8 mouse cellular contexts compared by ENCODE assay signal in genomic region chr17:89910349-89910748, GRCm38 (mm10). TPM values are rescaled to one million over a fixed set of nuclear protein-coding genes. Genes with fewer than 3 reads are reported as not detected.
DNase-seq lines count a peak whose midpoint lies in the region; ATAC-seq and TF ChIP-seq lines count a peak whose summit lies in the region.

TSS of gene Gm10184 (minus strand) at chr17:89910449.

- H3K9ac ChIP-seq in neural tube, embryonic 11.5 days (ENCODE audit: low read length), result no peak within 1 kb of the TSS
- no peak within 1 kb of the TSS for H3K9ac ChIP-seq in embryonic facial prominence, embryonic 15.5 days
- no peak within 1 kb of the TSS for H3K9ac ChIP-seq in hindbrain, embryonic 15.5 days

- ATAC-seq in neural tube, embryonic 11.5 days (ENCODE audit: insufficient read depth, low FRiP score, low TSS enrichment), result no peak
- no peak for ATAC-seq in embryonic facial prominence, embryonic 15.5 days (ENCODE audit: insufficient number of reproducible peaks, low FRiP score, low TSS enrichment, low read depth)
- ATAC-seq in hindbrain, embryonic 15.5 days (ENCODE audit: low FRiP score, low read depth), result no peak

- H3K4me2 ChIP-seq in neural tube, embryonic 11.5 days (ENCODE audit: low read depth), result no peak within 1 kb of the TSS
- no peak within 1 kb of the TSS for H3K4me2 ChIP-seq in embryonic facial prominence, embryonic 15.5 days (replicated peaks)
- H3K4me2 ChIP-seq in hindbrain, embryonic 15.5 days, result no peak within 1 kb of the TSS
- H3K4me2 ChIP-seq in myocyte (ENCODE audit: low read depth), result no peak within 1 kb of the TSS

- no peaks in the 10 kb centered on the region for H3K9me3 ChIP-seq in neural tube, embryonic 11.5 days (ENCODE audit: control insufficient read depth, low read length)
- H3K9me3 ChIP-seq in embryonic facial prominence, embryonic 15.5 days (replicated peaks), result no peaks in the 10 kb centered on the region
- no peaks in the 10 kb centered on the region for H3K9me3 ChIP-seq in hindbrain, embryonic 15.5 days

- no peak within 1 kb of the TSS for H3K4me3 ChIP-seq in neural tube, embryonic 11.5 days (ENCODE audit: low read depth, low read length)
- H3K4me3 ChIP-seq in embryonic facial prominence, embryonic 15.5 days (replicated peaks), result no peak within 1 kb of the TSS
- H3K4me3 ChIP-seq in hindbrain, embryonic 15.5 days, result no peak within 1 kb of the TSS
- no peak within 1 kb of the TSS for H3K4me3 ChIP-seq in myocyte

- H3ac ChIP-seq in myocyte (ENCODE audit: control insufficient read depth, insufficient read length), result no peak within 1 kb of the TSS

- H3K27ac ChIP-seq in neural tube, embryonic 11.5 days (ENCODE audit: low read depth, low read length), result no peak within 1 kb of the TSS
- H3K27ac ChIP-seq in embryonic facial prominence, embryonic 15.5 days (replicated peaks), result no peak within 1 kb of the TSS
- no peak within 1 kb of the TSS for H3K27ac ChIP-seq in hindbrain, embryonic 15.5 days (replicated peaks)

- WGBS in neural tube, embryonic 11.5 days, result 92% methylated on average over 6 of the region's 6 CpGs
- 88% methylated on average over 6 of the region's 6 CpGs for WGBS in embryonic facial prominence, embryonic 15.5 days
- WGBS in hindbrain, embryonic 15.5 days, result 94% methylated on average over 6 of the region's 6 CpGs

- no peaks in the 10 kb centered on the region for H3K36me3 ChIP-seq in neural tube, embryonic 11.5 days (ENCODE audit: control insufficient read depth, insufficient read depth, low read length)
- no peaks in the 10 kb centered on the region for H3K36me3 ChIP-seq in embryonic facial prominence, embryonic 15.5 days
- no peaks in the 10 kb centered on the region for H3K36me3 ChIP-seq in hindbrain, embryonic 15.5 days
- no peaks in the 10 kb centered on the region for H3K36me3 ChIP-seq in myocyte (ENCODE audit: control insufficient read depth, insufficient read depth)

- TF ChIP-seq POLR2A in myocyte (IDR thresholded peaks at IDR 0.05; ENCODE audit: insufficient read length, low read depth), result no peak

- DNase-seq in neural tube, embryonic 11.5 days (ENCODE audit: low spot score), result no peak
- DNase-seq in neural tube, embryonic 10.5 days (ENCODE audit: extremely low spot score, low spot score), result no peak
- no peak for DNase-seq in embryo, embryonic 11 days
- no peak for DNase-seq in layer of hippocampus, adult 8-10 months (ENCODE audit: low spot score in 2 of 2)
- DNase-seq in urinary bladder, postnatal 25 days (ENCODE audit: low spot score), result no peak

- no peaks in the 10 kb centered on the region for H3K79me2 ChIP-seq in myocyte (ENCODE audit: control insufficient read depth, insufficient read depth)

- no peaks in the 10 kb centered on the region for H3K4me1 ChIP-seq in neural tube, embryonic 11.5 days (ENCODE audit: control insufficient read depth, insufficient read depth, low read length)
- no peaks in the 10 kb centered on the region for H3K4me1 ChIP-seq in embryonic facial prominence, embryonic 15.5 days
- no peaks in the 10 kb centered on the region for H3K4me1 ChIP-seq in hindbrain, embryonic 15.5 days (replicated peaks)

- no peaks in the 10 kb centered on the region for H3K27me3 ChIP-seq in neural tube, embryonic 11.5 days (ENCODE audit: control insufficient read depth, insufficient read depth, low read length)
- no peaks in the 10 kb centered on the region for H3K27me3 ChIP-seq in embryonic facial prominence, embryonic 15.5 days
- no peaks in the 10 kb centered on the region for H3K27me3 ChIP-seq in hindbrain, embryonic 15.5 days
- H3K27me3 ChIP-seq in myocyte (ENCODE audit: control insufficient read depth, insufficient read depth, insufficient read length), result no peaks in the 10 kb centered on the region

TF ChIP-seq in myocyte, 11 proteins besides CTCF, POLR2A, EP300 and RAD21:
- TF ChIP-seq REST (IDR thresholded peaks at IDR 0.05; ENCODE audit: insufficient read depth, insufficient read length) (no peak), TCF12 (IDR thresholded peaks at IDR 0.05; ENCODE audit: insufficient read depth, poor library complexity, severe bottlenecking) (no peak), TCF3 (IDR thresholded peaks at IDR 0.05; ENCODE audit: insufficient read length, low read depth) (no peak), CEBPB (IDR thresholded peaks at IDR 0.05; ENCODE audit: insufficient read depth, poor library complexity, severe bottlenecking) (no peak), MAX (IDR thresholded peaks at IDR 0.05; ENCODE audit: low read depth) (no peak), USF1 (IDR thresholded peaks at IDR 0.05; ENCODE audit: low read depth) (no peak), MYOD1 (IDR thresholded peaks at IDR 0.05; ENCODE audit: control insufficient read depth in 1 of 3, insufficient read length in 2 of 3, low read depth in 2 of 3) (no peak), POLR2AphosphoS2 (IDR thresholded peaks at IDR 0.05; ENCODE audit: insufficient read length, low read depth) (no peak), MYOG (IDR thresholded peaks at IDR 0.05; ENCODE audit: control insufficient read depth in 1 of 3, insufficient read depth in 1 of 3, insufficient read length in 2 of 3, low read depth in 2 of 3) (no peak), E2F4 (IDR thresholded peaks at IDR 0.05; ENCODE audit: insufficient read depth) (no peak), SRF (IDR thresholded peaks at IDR 0.05; ENCODE audit: control insufficient read depth, insufficient read length, low read depth) (no peak)

RNA-seq across cellular contexts. Expression of gene Gm10184, which starts in this region (rescaled TPM):
- polyA plus RNA-seq in neural tube, embryonic 11.5 days (2014; fragmentation: Nextera tagmentation; extraction: Ambion mirVana), result 70.9 and 77.2 TPM in 2 replicates
- polyA plus RNA-seq in embryonic facial prominence, embryonic 15.5 days (2015; fragmentation: Nextera tagmentation; extraction: Ambion mirVana), result 31.8 and 68.1 TPM in 2 replicates
- polyA plus RNA-seq in hindbrain, embryonic 15.5 days (2015; fragmentation: Nextera tagmentation; extraction: Ambion mirVana), result 14.3 and 21.1 TPM in 2 replicates
- polyA plus RNA-seq in myocyte (2012; fragmentation: generic; extraction: Trizol), result 62.6 TPM
- total RNA-seq in layer of hippocampus, adult 8-10 months (2022), result 1 to 10 TPM; 2.6 to 9.5 (median 4.1) TPM
